Mouse (Mus musculus): ENCODE measurements around the gene Slc35e3. TPM values are rescaled to one million over a fixed set of nuclear protein-coding genes. Genes with fewer than 3 reads are reported as not detected.
A peak's percentile ranks its signal among the peaks of the same experiment; 100 is the strongest.

Slc35e3 gene
- 29.0 and 31.8 TPM in 2 replicates for polyA plus RNA-seq (2015; fragmentation: Nextera tagmentation; extraction: Ambion mirVana)

DNA sequence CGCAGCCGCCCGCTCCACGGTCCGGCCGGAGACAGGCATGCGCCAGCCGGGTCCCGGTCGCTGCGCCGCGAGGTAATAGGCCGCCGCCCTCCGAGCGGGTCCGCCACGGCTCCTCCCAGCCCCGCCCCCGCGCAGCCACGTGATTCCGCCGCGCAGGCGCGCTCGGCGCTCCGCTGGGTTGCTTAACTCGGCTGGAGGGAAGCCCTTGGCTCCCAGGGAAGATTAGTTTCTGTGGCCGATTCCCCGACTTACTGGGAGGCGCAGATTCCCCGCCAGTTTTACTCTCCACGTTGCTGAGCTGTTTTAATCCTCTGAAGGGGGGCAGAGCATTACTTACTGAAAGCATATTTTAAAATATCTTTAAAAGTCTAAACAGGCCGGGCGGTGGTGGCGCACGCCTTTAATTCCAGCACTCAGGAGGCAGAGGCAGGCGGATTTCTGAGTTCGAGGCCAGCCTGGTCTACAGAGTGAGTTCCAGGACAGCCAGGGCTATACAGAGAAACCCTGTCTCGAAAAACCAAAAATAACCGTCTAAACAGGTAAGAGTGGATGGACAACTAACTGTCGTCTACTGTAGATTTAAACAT is at the start of gene Slc35e3:
Slc35e3 (minus strand) TSS at position 69 of the 587 bp plus-strand sequence.
- Histone ChIP-seq H3K9me3 (ENCODE audit: control insufficient read depth, low read length) (no peaks in the 10 kb centered on the region), H3K27me3 (replicated peaks; ENCODE audit: control insufficient read depth, insufficient read depth, low read length) (no peaks in the 10 kb centered on the region), H3K4me3 (replicated peaks; ENCODE audit: low read length) (peak within 1 kb of the TSS; percentile 72), H3K9ac (replicated peaks; ENCODE audit: low read depth, low read length) (peak within 1 kb of the TSS; percentile 78), H3K4me1 (replicated peaks; ENCODE audit: control insufficient read depth, insufficient read depth, low read length) (peaks cover 20% of the 10 kb centered on the region), H3K27ac (ENCODE audit: low read length) (peak within 1 kb of the TSS; percentile 20; the same call in 1 of the 2 replicates), H3K36me3 (ENCODE audit: control insufficient read depth, insufficient read depth) (peaks cover 16% of the 10 kb centered on the region), H3K4me2 (ENCODE audit: low read length) (peak within 1 kb of the TSS; percentile 79)
- WGBS: 14% methylated on average over 45 of the region's 46 CpGs
- ATAC-seq: peak; percentile 99

- Histone ChIP-seq H3K4me3 (replicated peaks; ENCODE audit: low read length) (no peak overlapping the region), H3K36me3 (ENCODE audit: control insufficient read depth, insufficient read depth) (no peaks in the 10 kb centered on the region), H3K4me2 (ENCODE audit: low read length) (no peak overlapping the region), H3K27me3 (replicated peaks; ENCODE audit: control insufficient read depth, insufficient read depth, low read length) (no peaks in the 10 kb centered on the region), H3K9ac (replicated peaks; ENCODE audit: low read depth, low read length) (no peak overlapping the region), H3K9me3 (ENCODE audit: control insufficient read depth, low read length) (no peaks in the 10 kb centered on the region), H3K4me1 (replicated peaks; ENCODE audit: control insufficient read depth, insufficient read depth, low read length) (peaks cover 14% of the 10 kb centered on the region), H3K27ac (ENCODE audit: low read length) (no peak overlapping the region)
- WGBS: 84% methylated on average over 4 of the region's 4 CpGs
- ATAC-seq: no peak
These were observed 49.0 kb upstream of the Slc35e3 start for GRCm38 (mm10) chr10:117795206-117795605.

GRCm38 (mm10) chr10:117793436-117794030 is 47.4 kb upstream of the Slc35e3 start:
- Histone ChIP-seq H3K9me3 (ENCODE audit: control insufficient read depth, low read length) (no peaks in the 10 kb centered on the region), H3K27me3 (replicated peaks; ENCODE audit: control insufficient read depth, insufficient read depth, low read length) (no peaks in the 10 kb centered on the region), H3K4me1 (replicated peaks; ENCODE audit: control insufficient read depth, insufficient read depth, low read length) (peaks cover 14% of the 10 kb centered on the region), H3K36me3 (ENCODE audit: control insufficient read depth, insufficient read depth) (no peaks in the 10 kb centered on the region), H3K27ac (ENCODE audit: low read length) (peak overlapping the region; percentile 58; the same call in 1 of the 2 replicates), H3K4me2 (ENCODE audit: low read length) (peak overlapping the region; percentile 64), H3K9ac (replicated peaks; ENCODE audit: low read depth, low read length) (peak overlapping the region; percentile 53), H3K4me3 (replicated peaks; ENCODE audit: low read length) (no peak overlapping the region; the same call in 1 of the 2 replicates)
- WGBS: 81% methylated on average over 11 of the region's 11 CpGs
- ATAC-seq: no peak

DNA sequence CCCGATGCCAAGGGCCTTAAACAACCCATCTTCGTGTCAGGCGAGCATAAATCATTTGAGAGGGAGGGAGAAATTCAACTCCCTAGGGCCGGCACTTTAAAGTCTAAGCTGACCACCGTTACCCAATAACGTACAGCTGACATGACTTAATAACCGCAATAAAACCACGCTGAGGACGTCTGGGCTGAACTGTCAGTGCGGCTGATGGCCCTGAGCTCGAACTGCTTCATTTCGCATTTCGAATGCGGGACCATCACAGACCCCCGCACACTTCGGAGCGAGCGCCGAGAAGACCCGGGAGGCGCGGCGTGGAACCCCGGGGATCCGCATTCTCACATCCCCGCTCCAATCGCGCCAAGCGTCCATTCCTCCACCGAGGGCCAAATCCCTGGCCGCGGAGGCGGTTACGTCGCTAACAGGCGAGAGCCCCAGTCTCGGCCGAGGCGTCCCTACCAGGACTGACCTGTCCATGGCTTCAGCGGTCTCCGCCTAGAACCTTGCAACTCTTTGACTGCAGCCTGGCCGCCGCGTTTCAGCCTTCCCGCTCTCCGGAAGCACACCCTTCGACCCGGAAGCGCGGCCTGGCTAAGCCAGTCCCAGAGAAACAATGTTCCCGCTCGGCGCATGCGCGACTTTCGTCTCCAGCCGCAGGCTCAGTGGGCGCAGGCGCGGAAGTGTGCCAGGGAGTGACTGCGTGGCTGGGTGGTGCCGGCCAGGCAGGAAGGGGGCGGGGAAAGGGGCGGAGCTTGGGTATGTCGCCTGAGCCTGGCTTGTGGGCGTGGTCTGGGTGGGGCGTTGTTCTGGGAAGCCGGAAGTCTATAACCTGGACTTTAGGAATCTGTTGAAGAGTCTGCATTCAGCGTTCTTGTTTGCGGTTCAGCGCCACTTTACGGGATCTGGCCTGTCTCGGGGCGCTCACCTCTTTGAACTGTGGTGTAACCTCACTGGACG is 46.3 kb upstream of the Slc35e3 start, which contains the start of gene Nup107:
Nup107 (minus strand) TSS at position 565 of the 951 bp plus-strand sequence.
- Histone ChIP-seq H3K4me2 (ENCODE audit: low read length) (peak within 1 kb of the TSS; percentile 80), H3K9ac (replicated peaks; ENCODE audit: low read depth, low read length) (peak within 1 kb of the TSS; percentile 84), H3K27me3 (replicated peaks; ENCODE audit: control insufficient read depth, insufficient read depth, low read length) (no peaks in the 10 kb centered on the region), H3K36me3 (ENCODE audit: control insufficient read depth, insufficient read depth) (no peaks in the 10 kb centered on the region), H3K4me3 (replicated peaks; ENCODE audit: low read length) (peak within 1 kb of the TSS; percentile 98), H3K27ac (ENCODE audit: low read length) (peak within 1 kb of the TSS; percentile 58), H3K4me1 (replicated peaks; ENCODE audit: control insufficient read depth, insufficient read depth, low read length) (peaks cover 14% of the 10 kb centered on the region), H3K9me3 (ENCODE audit: control insufficient read depth, low read length) (no peaks in the 10 kb centered on the region)
- under 1% methylated on average over 75 of the region's 75 CpGs for WGBS
- peak; percentile 96 for ATAC-seq

DNA sequence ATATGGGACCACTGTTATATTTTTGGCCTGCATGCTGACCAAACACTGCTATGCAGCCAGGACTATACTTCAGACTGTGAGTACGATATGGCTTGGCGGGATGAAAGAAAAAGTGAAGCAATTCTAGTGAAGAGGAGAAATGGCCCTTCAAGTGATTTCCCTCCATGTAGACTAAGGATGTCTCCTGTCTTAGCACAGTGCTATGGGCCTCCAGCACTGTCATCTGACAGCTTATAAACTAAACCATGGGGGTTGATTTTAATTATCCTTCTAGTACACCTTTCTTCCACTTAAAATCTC is 45.0 kb upstream of the Slc35e3 start:
- 95% methylated on average over 2 of the region's 2 CpGs for WGBS
- Histone ChIP-seq H3K36me3 (ENCODE audit: control insufficient read depth, insufficient read depth) (peaks cover 4% of the 10 kb centered on the region), H3K9ac (replicated peaks; ENCODE audit: low read depth, low read length) (no peak overlapping the region), H3K4me2 (ENCODE audit: low read length) (no peak overlapping the region; the same call in 1 of the 2 replicates), H3K27ac (ENCODE audit: low read length) (no peak overlapping the region), H3K9me3 (ENCODE audit: control insufficient read depth, low read length) (no peaks in the 10 kb centered on the region), H3K27me3 (replicated peaks; ENCODE audit: control insufficient read depth, insufficient read depth, low read length) (no peaks in the 10 kb centered on the region), H3K4me3 (replicated peaks; ENCODE audit: low read length) (no peak overlapping the region), H3K4me1 (replicated peaks; ENCODE audit: control insufficient read depth, insufficient read depth, low read length) (peaks cover 14% of the 10 kb centered on the region)
- ATAC-seq: no peak

GRCm38 (mm10) chr10:117790421-117791170 is 44.4 kb upstream of the Slc35e3 start:
- Histone ChIP-seq H3K9ac (replicated peaks; ENCODE audit: low read depth, low read length) (no peak overlapping the region), H3K27me3 (replicated peaks; ENCODE audit: control insufficient read depth, insufficient read depth, low read length) (no peaks in the 10 kb centered on the region), H3K9me3 (ENCODE audit: control insufficient read depth, low read length) (no peaks in the 10 kb centered on the region), H3K4me2 (ENCODE audit: low read length) (no peak overlapping the region), H3K36me3 (ENCODE audit: control insufficient read depth, insufficient read depth) (peaks cover 9% of the 10 kb centered on the region), H3K27ac (ENCODE audit: low read length) (no peak overlapping the region), H3K4me1 (replicated peaks; ENCODE audit: control insufficient read depth, insufficient read depth, low read length) (peaks cover 14% of the 10 kb centered on the region), H3K4me3 (replicated peaks; ENCODE audit: low read length) (no peak overlapping the region)
- ATAC-seq: no peak
- WGBS: 91% methylated on average over 17 of the region's 17 CpGs

- H3K27ac ChIP-seq (ENCODE audit: low read length): no peak overlapping the region
- H3K4me1 ChIP-seq (replicated peaks; ENCODE audit: control insufficient read depth, insufficient read depth, low read length): peaks cover 14% of the 10 kb centered on the region
- H3K9me3 ChIP-seq (ENCODE audit: control insufficient read depth, low read length): no peaks in the 10 kb centered on the region
- no peak overlapping the region for H3K4me3 ChIP-seq (replicated peaks; ENCODE audit: low read length)
- H3K9ac ChIP-seq (replicated peaks; ENCODE audit: low read depth, low read length): no peak overlapping the region
- ATAC-seq: no peak
- H3K27me3 ChIP-seq (replicated peaks; ENCODE audit: control insufficient read depth, insufficient read depth, low read length): no peaks in the 10 kb centered on the region
- 89% methylated on average over 1 of the region's 1 CpGs for WGBS
- H3K36me3 ChIP-seq (ENCODE audit: control insufficient read depth, insufficient read depth): peaks cover 9% of the 10 kb centered on the region
- H3K4me2 ChIP-seq (ENCODE audit: low read length): no peak overlapping the region
These were observed 43.8 kb upstream of the Slc35e3 start for GRCm38 (mm10) chr10:117790011-117790410.

DNA sequence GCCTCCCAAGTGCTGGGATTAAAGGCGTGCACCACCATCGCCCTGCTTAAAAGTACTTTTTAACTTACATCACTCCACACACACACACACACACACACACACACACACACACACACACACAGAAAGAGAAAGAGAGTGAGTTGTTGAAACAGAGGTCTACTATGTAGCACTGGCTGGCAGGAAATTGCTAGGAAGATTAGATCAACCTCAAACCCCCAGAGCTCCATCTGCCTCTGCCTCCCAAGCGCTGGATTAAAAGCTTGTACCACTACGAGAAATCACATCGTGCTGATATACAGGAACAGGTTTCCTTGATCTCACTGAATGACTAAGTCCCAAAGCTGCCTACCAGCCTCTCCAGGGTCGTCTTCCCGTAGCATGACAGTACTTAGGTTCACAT is 38.5 kb upstream of the Slc35e3 start:
- no peak for ATAC-seq
- Histone ChIP-seq H3K9ac (replicated peaks; ENCODE audit: low read depth, low read length) (no peak overlapping the region), H3K4me2 (ENCODE audit: low read length) (no peak overlapping the region), H3K27me3 (replicated peaks; ENCODE audit: control insufficient read depth, insufficient read depth, low read length) (no peaks in the 10 kb centered on the region), H3K27ac (ENCODE audit: low read length) (no peak overlapping the region), H3K4me1 (replicated peaks; ENCODE audit: control insufficient read depth, insufficient read depth, low read length) (no peaks in the 10 kb centered on the region), H3K4me3 (replicated peaks; ENCODE audit: low read length) (no peak overlapping the region), H3K36me3 (ENCODE audit: control insufficient read depth, insufficient read depth) (peaks cover 33% of the 10 kb centered on the region), H3K9me3 (ENCODE audit: control insufficient read depth, low read length) (no peaks in the 10 kb centered on the region)
- WGBS: 90% methylated on average over 7 of the region's 7 CpGs
